In genomic region chr9:37998581-37999204, GRCm38 (mm10) we compare ENCODE assay signal across 15 mouse cellular contexts. TPM values are rescaled to one million over a fixed set of nuclear protein-coding genes. Genes with fewer than 3 reads are reported as not detected.
DNase-seq lines count a peak whose midpoint lies in the region; ATAC-seq lines count a peak whose summit lies in the region.
"Had no signal": no experiment of that assay in that cellular context is flagged by ENCODE, and none has a peak within 500 bp of the region (broad histone marks: within the 10 kb centered on the region; RNA-seq: fewer than 3 reads in every experiment).

No protein-coding gene starts in this region.

- no peak overlapping the region for H3K4me3 ChIP-seq in hindbrain, embryonic 11.5 days (ENCODE audit: low read depth, low read length)
- no peak overlapping the region for H3K4me3 ChIP-seq in hindbrain, embryonic 12.5 days
- no peak overlapping the region for H3K4me3 ChIP-seq in midbrain, embryonic 14.5 days (replicated peaks; ENCODE audit: low read depth, low read length)
- H3K4me3 ChIP-seq in midbrain, embryonic 10.5 days = no peak overlapping the region
- H3K4me3 ChIP-seq: limb, embryonic 15.5 days; neural tube, embryonic 15.5 days had no signal

- H3K9me3 ChIP-seq in hindbrain, embryonic 11.5 days (ENCODE audit: control insufficient read depth, low read length) = no peaks in the 10 kb centered on the region
- no peaks in the 10 kb centered on the region for H3K9me3 ChIP-seq in hindbrain, embryonic 12.5 days (replicated peaks)
- no peaks in the 10 kb centered on the region for H3K9me3 ChIP-seq in midbrain, embryonic 14.5 days (ENCODE audit: control insufficient read depth, low read length)
- no peaks in the 10 kb centered on the region for H3K9me3 ChIP-seq in midbrain, embryonic 10.5 days (replicated peaks)
- H3K9me3 ChIP-seq: limb, embryonic 15.5 days; neural tube, embryonic 15.5 days had no signal

- no peaks in the 10 kb centered on the region for H3K4me1 ChIP-seq in hindbrain, embryonic 11.5 days (replicated peaks; ENCODE audit: control insufficient read depth, insufficient read depth, low read length)
- H3K4me1 ChIP-seq in hindbrain, embryonic 12.5 days = no peaks in the 10 kb centered on the region
- H3K4me1 ChIP-seq in midbrain, embryonic 14.5 days (ENCODE audit: control insufficient read depth, insufficient read depth, low read length) = no peaks in the 10 kb centered on the region
- H3K4me1 ChIP-seq in midbrain, embryonic 10.5 days = no peaks in the 10 kb centered on the region
- H3K4me1 ChIP-seq: limb, embryonic 15.5 days; neural tube, embryonic 15.5 days had no signal

- WGBS in hindbrain, embryonic 11.5 days = 57% methylated on average over 2 of the region's 2 CpGs
- WGBS in hindbrain, embryonic 12.5 days = 54% methylated on average over 2 of the region's 2 CpGs
- 55% methylated on average over 2 of the region's 2 CpGs for WGBS in midbrain, embryonic 14.5 days
- 58% methylated on average over 2 of the region's 2 CpGs for WGBS in midbrain, embryonic 10.5 days

- no peaks in the 10 kb centered on the region for H3K27me3 ChIP-seq in hindbrain, embryonic 11.5 days (ENCODE audit: control insufficient read depth, insufficient read depth, low read length)
- H3K27me3 ChIP-seq in hindbrain, embryonic 12.5 days = no peaks in the 10 kb centered on the region
- no peaks in the 10 kb centered on the region for H3K27me3 ChIP-seq in midbrain, embryonic 14.5 days (ENCODE audit: control insufficient read depth, insufficient read depth, low read length)
- no peaks in the 10 kb centered on the region for H3K27me3 ChIP-seq in midbrain, embryonic 10.5 days (ENCODE audit: low read depth, poor library complexity, severe bottlenecking)
- H3K27me3 ChIP-seq: limb, embryonic 15.5 days; neural tube, embryonic 15.5 days had no signal

- peak; percentile 4 for DNase-seq in hindbrain, embryonic 11.5 days (ENCODE audit: low spot score)
- DNase-seq in midbrain, embryonic 14.5 days = peak; percentile 57
- no peak for DNase-seq in midbrain, embryonic 10.5 days (ENCODE audit: low spot score)
- peak; percentile 6 for DNase-seq in brain, adult 2 months (ENCODE audit: low read depth, low spot score)
- no peak for DNase-seq in thymus, postnatal 36 days
- no peak for DNase-seq in cerebellum, adult 11 months
- DNase-seq: cerebellum, adult 9-10 months; heart, postnatal 10 days; kidney, postnatal 4 days; lung, postnatal 10 days; thymus, adult 18-20 months had no signal

- no peak overlapping the region for H3K9ac ChIP-seq in hindbrain, embryonic 11.5 days (ENCODE audit: low read depth, low read length)
- H3K9ac ChIP-seq in hindbrain, embryonic 12.5 days = no peak overlapping the region
- no peak overlapping the region for H3K9ac ChIP-seq in midbrain, embryonic 14.5 days (replicated peaks; ENCODE audit: low read length)
- H3K9ac ChIP-seq: limb, embryonic 15.5 days; neural tube, embryonic 15.5 days had no signal

- no peaks in the 10 kb centered on the region for H3K36me3 ChIP-seq in hindbrain, embryonic 11.5 days (ENCODE audit: control insufficient read depth, insufficient read depth, low read length)
- H3K36me3 ChIP-seq in hindbrain, embryonic 12.5 days = no peaks in the 10 kb centered on the region
- H3K36me3 ChIP-seq in midbrain, embryonic 14.5 days (ENCODE audit: control insufficient read depth, insufficient read depth, low read length) = no peaks in the 10 kb centered on the region
- no peaks in the 10 kb centered on the region for H3K36me3 ChIP-seq in midbrain, embryonic 10.5 days
- H3K36me3 ChIP-seq: limb, embryonic 15.5 days; neural tube, embryonic 15.5 days had no signal

- H3K27ac ChIP-seq in hindbrain, embryonic 11.5 days (ENCODE audit: low read depth, low read length) = no peak overlapping the region
- H3K27ac ChIP-seq in hindbrain, embryonic 12.5 days = no peak overlapping the region
- no peak overlapping the region for H3K27ac ChIP-seq in midbrain, embryonic 14.5 days (replicated peaks; ENCODE audit: low read depth, low read length)
- no peak overlapping the region for H3K27ac ChIP-seq in midbrain, embryonic 10.5 days (replicated peaks)
- H3K27ac ChIP-seq: limb, embryonic 15.5 days; neural tube, embryonic 15.5 days had no signal

- ATAC-seq in hindbrain, embryonic 11.5 days (ENCODE audit: low FRiP score) = no peak
- no peak for ATAC-seq in hindbrain, embryonic 12.5 days (ENCODE audit: low FRiP score)
- ATAC-seq in midbrain, embryonic 14.5 days (ENCODE audit: low FRiP score, low TSS enrichment) = no peak
- ATAC-seq: intestine, embryonic 16.5 days had no signal

- no peak overlapping the region for H3K4me2 ChIP-seq in hindbrain, embryonic 11.5 days (replicated peaks; ENCODE audit: low read depth, low read length)
- H3K4me2 ChIP-seq in hindbrain, embryonic 12.5 days (replicated peaks) = no peak overlapping the region
- H3K4me2 ChIP-seq in midbrain, embryonic 14.5 days (ENCODE audit: low read length) = no peak overlapping the region
- H3K4me2 ChIP-seq: limb, embryonic 15.5 days; neural tube, embryonic 15.5 days had no signal

RNA-seq across cellular contexts. Expression of gene Olfr881, which starts 7.1 kb away (rescaled TPM):
- polyA plus RNA-seq in hindbrain, embryonic 11.5 days (2014; fragmentation: Nextera tagmentation; extraction: Ambion mirVana) = not detected in 2 replicates
- not detected in 2 replicates for polyA plus RNA-seq in hindbrain, embryonic 12.5 days (2016; fragmentation: Nextera tagmentation; extraction: Ambion mirVana)
- polyA plus RNA-seq in midbrain, embryonic 14.5 days (2014; fragmentation: Nextera tagmentation; extraction: Ambion mirVana) = not detected in 2 replicates
- not detected in 2 replicates for polyA plus RNA-seq in midbrain, embryonic 10.5 days (2016; fragmentation: Nextera tagmentation; extraction: Ambion mirVana)
- polyA plus RNA-seq: intestine, embryonic 16.5 days; limb, embryonic 15.5 days; neural tube, embryonic 15.5 days had no signal

RNA-seq across cellular contexts. Expression of gene Olfr883, which starts 26.9 kb away (rescaled TPM):
- not detected in 2 replicates for polyA plus RNA-seq in hindbrain, embryonic 11.5 days (2014; fragmentation: Nextera tagmentation; extraction: Ambion mirVana)
- polyA plus RNA-seq in hindbrain, embryonic 12.5 days (2016; fragmentation: Nextera tagmentation; extraction: Ambion mirVana) = not detected in 2 replicates
- not detected in 2 replicates for polyA plus RNA-seq in midbrain, embryonic 14.5 days (2014; fragmentation: Nextera tagmentation; extraction: Ambion mirVana)
- not detected in 2 replicates for polyA plus RNA-seq in midbrain, embryonic 10.5 days (2016; fragmentation: Nextera tagmentation; extraction: Ambion mirVana)
- polyA plus RNA-seq: intestine, embryonic 16.5 days; limb, embryonic 15.5 days; neural tube, embryonic 15.5 days had no signal

RNA-seq across cellular contexts. Expression of gene Olfr884, which starts 47.7 kb away (rescaled TPM):
- not detected in 2 replicates for polyA plus RNA-seq in hindbrain, embryonic 11.5 days (2014; fragmentation: Nextera tagmentation; extraction: Ambion mirVana)
- not detected in 2 replicates for polyA plus RNA-seq in hindbrain, embryonic 12.5 days (2016; fragmentation: Nextera tagmentation; extraction: Ambion mirVana)
- polyA plus RNA-seq in midbrain, embryonic 14.5 days (2014; fragmentation: Nextera tagmentation; extraction: Ambion mirVana) = not detected in 2 replicates
- polyA plus RNA-seq in midbrain, embryonic 10.5 days (2016; fragmentation: Nextera tagmentation; extraction: Ambion mirVana) = not detected in 2 replicates
- polyA plus RNA-seq: intestine, embryonic 16.5 days; limb, embryonic 15.5 days; neural tube, embryonic 15.5 days had no signal

Comparison
In these comparisons a context has a peak if more than half of its experiments do, and no peak if none do; other contexts are left out.
1. DNase-seq: peak in hindbrain, embryonic 11.5 days (single experiment), midbrain, embryonic 14.5 days (single experiment) and brain, adult 2 months (single experiment); none in midbrain, embryonic 10.5 days (single experiment), thymus, postnatal 36 days (0 of 2) and cerebellum, adult 11 months (single experiment).